Comparison of ENCODE assay signal across 12 mouse cellular contexts in the genomic region with DNA sequence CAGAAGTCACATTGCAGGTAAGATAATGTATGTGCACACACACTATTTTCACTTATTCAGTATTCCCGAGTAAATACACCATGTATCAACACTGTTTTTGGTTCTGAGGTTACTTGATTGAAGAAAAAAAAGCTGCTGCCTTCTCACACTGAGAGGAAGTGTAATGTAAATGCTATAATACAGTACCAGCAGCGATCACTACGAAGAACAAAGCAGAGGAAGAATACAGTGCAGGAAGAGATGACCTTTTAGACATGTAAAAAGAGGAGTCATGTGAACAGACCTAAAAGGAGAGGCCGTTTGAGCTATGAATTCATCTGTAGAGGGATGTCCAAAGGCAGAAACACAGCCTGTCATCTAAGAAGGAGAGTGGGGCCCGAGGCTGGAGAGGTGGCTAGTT.
"Had no signal": no experiment of that assay in that cellular context is flagged by ENCODE, and none has a peak within 500 bp of the region (broad histone marks: within the 10 kb centered on the region; RNA-seq: fewer than 3 reads in every experiment).

No protein-coding gene starts in this region.

- H3K27ac ChIP-seq: limb, embryonic 13.5 days; liver, embryonic 14.5 days; midbrain, embryonic 13.5 days; neural tube, embryonic 12.5 days; stomach, postnatal 0 days had no signal

- H3K4me2 ChIP-seq: limb, embryonic 13.5 days; midbrain, embryonic 13.5 days; neural tube, embryonic 12.5 days had no signal

- H3K27me3 ChIP-seq: limb, embryonic 13.5 days; midbrain, embryonic 13.5 days; neural tube, embryonic 12.5 days had no signal

- DNase-seq: kidney, adult 8-10 months; kidney, postnatal 25 days; left cerebral cortex, postnatal 4 days; lung, adult 18-20 months; right cerebral cortex, adult 18-20 months; right cerebral cortex, postnatal 25 days; thymus, postnatal 14 days had no signal

- H3K9ac ChIP-seq: limb, embryonic 13.5 days; liver, embryonic 14.5 days; midbrain, embryonic 13.5 days; neural tube, embryonic 12.5 days had no signal

- H3K36me3 ChIP-seq: limb, embryonic 13.5 days; midbrain, embryonic 13.5 days; neural tube, embryonic 12.5 days had no signal

- H3K4me1 ChIP-seq: limb, embryonic 13.5 days; neural tube, embryonic 12.5 days had no signal

- ATAC-seq: midbrain, embryonic 13.5 days had no signal

- H3K4me3 ChIP-seq: limb, embryonic 13.5 days; midbrain, embryonic 13.5 days; neural tube, embryonic 12.5 days had no signal

- H3K9me3 ChIP-seq: limb, embryonic 13.5 days; midbrain, embryonic 13.5 days; neural tube, embryonic 12.5 days had no signal
